Mouse (Mus musculus) ES-E14 (cell line): ENCODE data around the gene Slc27a1.

Experiments used
- HCFC1 ChIP-seq: IDR thresholded peaks from 2 replicates; pipeline ENCODE4 v1.6.1; 2012; ENCODE audit warnings: low read length, inconsistent platforms, borderline replicate concordance; ENCODE audit not compliant: insufficient read depth
- MAFK ChIP-seq: IDR thresholded peaks from 2 replicates; pipeline ENCODE4 v1.6.1; 2014; ENCODE audit warnings: mild to moderate bottlenecking, low read depth, low read length, inconsistent platforms; ENCODE audit not compliant: insufficient read depth
- ZC3H11A ChIP-seq: IDR thresholded peaks from 2 replicates; pipeline ENCODE4 v1.6.1; 2012; ENCODE audit warnings: low read depth, mild to moderate bottlenecking, inconsistent platforms, low read length, borderline replicate concordance

DNA sequence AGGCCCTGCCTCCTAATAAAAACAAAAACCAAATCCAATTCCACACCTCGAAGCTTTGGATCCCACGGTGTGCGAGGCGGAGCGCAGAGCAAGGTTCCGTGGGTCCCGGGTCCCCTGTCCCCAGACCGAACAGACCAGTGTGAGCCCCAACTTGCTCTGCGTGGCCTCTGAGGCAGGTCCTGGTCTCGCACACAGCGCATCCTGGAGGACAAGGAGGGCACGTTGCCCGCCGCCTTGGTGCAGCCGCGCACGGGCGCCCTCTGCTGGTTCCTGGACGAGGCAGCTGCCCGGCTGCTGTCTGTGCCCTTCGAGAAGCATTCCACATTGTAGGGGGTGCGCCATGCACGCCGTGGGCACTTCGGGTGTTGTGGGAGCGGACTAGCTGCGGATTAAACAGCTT is 27.2 kb downstream of the Slc27a1 start:
- TF ChIP-seq HCFC1 (0 out of 2 replicates have a peak, but pooled peaks have one; percentile 37), MAFK (no peak), ZC3H11A (0 out of 2 replicates have a peak, but pooled peaks have one; percentile 23)
